Mouse (Mus musculus) CH12.LX (cell line): ENCODE data around the gene Rbm14. TPM values are rescaled to one million over a fixed set of nuclear protein-coding genes. Genes with fewer than 3 reads are reported as not detected.

Experiments used
- DNase-seq: peaks from one replicate; pipeline ENCODE4 v3.0.0-alpha.2; 2013; ENCODE audit errors: extremely low read depth
- H3K27ac ChIP-seq: 2 replicates; pipeline ENCODE4 v1.5.1; 2012; ENCODE audit warnings: low read depth, mild to moderate bottlenecking, control low read depth, moderate library complexity; ENCODE audit not compliant: insufficient read depth
- H3K27me3 ChIP-seq: replicated peaks from 2 replicates; pipeline ENCODE3; 2012; ENCODE audit warnings: inconsistent platforms
- H3K36me3 ChIP-seq, 2 experiments: replicated peaks in 1 of 2; 2 replicates each; pipeline versions ENCODE3 to v1.6.1; 2012; ENCODE audit warnings: inconsistent platforms in 1 of 2, low read length in 1 of 2, mild to moderate bottlenecking in 1 of 2, mixed read lengths in 1 of 2, moderate library complexity in 1 of 2; ENCODE audit not compliant: control insufficient read depth in 1 of 2, insufficient read depth in 1 of 2
- H3K4me1 ChIP-seq, 2 experiments: 2 replicates each; pipeline ENCODE4 v1.6.1; 2012; ENCODE audit warnings: inconsistent platforms in 1 of 2, moderate library complexity in 1 of 2; ENCODE audit not compliant: insufficient read depth in 2 of 2, control insufficient read depth in 1 of 2
- H3K4me2 ChIP-seq: 2 replicates; pipeline ENCODE4 v1.6.1; 2012; ENCODE audit warnings: low read depth, mild to moderate bottlenecking, control low read depth; ENCODE audit not compliant: poor library complexity, insufficient read depth, severe bottlenecking
- H3K4me3 ChIP-seq, 3 experiments: fragments of 150-350 bp in 1 of 3; sonication (generic) in 1 of 3; replicated peaks in 1 of 3; 2 replicates each; pipeline versions ENCODE3 to v1.5.1; 2011 to 2012; ENCODE audit warnings: low read depth in 2 of 3, low read length in 2 of 3, mild to moderate bottlenecking in 2 of 3, moderate library complexity in 2 of 3, control low read depth in 1 of 3, improper control_type of control experiment in 1 of 3, inconsistent platforms in 1 of 3, mixed read lengths in 1 of 3; ENCODE audit not compliant: poor library complexity in 1 of 3
- H3K79me2 ChIP-seq: replicated peaks from 2 replicates; pipeline ENCODE4 v1.6.1; 2012; ENCODE audit warnings: mild to moderate bottlenecking, moderate library complexity; ENCODE audit not compliant: control insufficient read depth, poor library complexity, insufficient read depth, severe bottlenecking; ENCODE audit errors: extremely low read depth
- H3K9ac ChIP-seq: 2 replicates; pipeline ENCODE4 v1.6.1; 2012; ENCODE audit warnings: low read depth, mild to moderate bottlenecking, control low read depth, moderate library complexity; ENCODE audit not compliant: insufficient read depth
- H3K9me3 ChIP-seq: replicated peaks from 2 replicates; pipeline ENCODE3; 2012; ENCODE audit warnings: low read length, inconsistent platforms, mixed read lengths
- CHD1 ChIP-seq: IDR thresholded peaks from 2 replicates; pipeline ENCODE4 v1.6.1; 2012; ENCODE audit warnings: low read depth, low read length, improper control_type of control experiment, inconsistent platforms
- ELF1 ChIP-seq: IDR thresholded peaks from 2 replicates; pipeline ENCODE4 v1.6.1; 2014; ENCODE audit warnings: low read depth, mild to moderate bottlenecking, inconsistent platforms, low read length, improper control_type of control experiment
- HCFC1 ChIP-seq: IDR thresholded peaks from 2 replicates; pipeline ENCODE4 v1.6.1; 2012; ENCODE audit warnings: low read depth, mild to moderate bottlenecking, inconsistent platforms, low read length, improper control_type of control experiment
- MAZ ChIP-seq: IDR thresholded peaks from 2 replicates; pipeline ENCODE4 v1.6.1; 2012; ENCODE audit warnings: low read depth, mild to moderate bottlenecking, inconsistent platforms, low read length, improper control_type of control experiment, moderate library complexity
- MEF2A ChIP-seq: IDR thresholded peaks from 2 replicates; pipeline ENCODE4 v1.6.1; 2014; ENCODE audit warnings: low read depth, mild to moderate bottlenecking, inconsistent platforms, low read length, improper control_type of control experiment, borderline replicate concordance
- MXI1 ChIP-seq: IDR thresholded peaks from 2 replicates; pipeline ENCODE4 v1.6.1; 2011; ENCODE audit warnings: mild to moderate bottlenecking, low read depth, low read length, improper control_type of control experiment
- NELFE ChIP-seq: IDR thresholded peaks from 2 replicates; pipeline ENCODE4 v1.6.1; 2011; ENCODE audit warnings: low read depth, low read length, improper control_type of control experiment
- PAX5 ChIP-seq: IDR thresholded peaks from 2 replicates; pipeline ENCODE4 v1.6.1; 2012; ENCODE audit warnings: low read length, inconsistent platforms, mixed read lengths
- POLR2A ChIP-seq: IDR thresholded peaks from 2 replicates; pipeline ENCODE4 v1.6.1; 2011; ENCODE audit warnings: low read depth, mild to moderate bottlenecking, improper control_type of control experiment, low read length
- POLR2AphosphoS2 ChIP-seq: IDR thresholded peaks from 2 replicates; pipeline ENCODE4 v1.6.1; 2011; ENCODE audit warnings: low read depth, low read length, improper control_type of control experiment
- SIN3A ChIP-seq: IDR thresholded peaks from 2 replicates; pipeline ENCODE4 v1.6.1; 2012; ENCODE audit warnings: low read length, improper control_type of control experiment, inconsistent platforms
- TCF12 ChIP-seq: IDR thresholded peaks from 2 replicates; pipeline ENCODE4 v1.6.1; 2014; ENCODE audit warnings: low read depth, mild to moderate bottlenecking, inconsistent platforms, low read length, improper control_type of control experiment
- USF1 ChIP-seq: IDR thresholded peaks from 2 replicates; pipeline ENCODE4 v1.6.1; 2014; ENCODE audit warnings: low read depth, mild to moderate bottlenecking, inconsistent platforms, low read length, improper control_type of control experiment
- USF2 ChIP-seq: conservative IDR thresholded peaks from 2 replicates; pipeline ENCODE4 v1.6.1; 2011; ENCODE audit warnings: low read depth, low read length, improper control_type of control experiment
- dilution Hi-C: fragments of 300-500 bp; cut with MboI; formaldehyde crosslinking; loops from 2 replicates; pipeline ENCODE4 v1.14.3; 2020; ENCODE audit warnings: low sequenced_read_pairs; ENCODE audit not compliant: extremely low pct_unique_long_range_greater_than_20kb, extremely low pct_ligation_motif_present
- in situ Hi-C: fragments of 300-500 bp; cut with MboI; formaldehyde crosslinking; loops from 3 replicates; pipeline ENCODE4 v1.14.3; 2019; ENCODE audit warnings: low sequenced_read_pairs, low pct_ligation_motif_present, low pct_unique_long_range_greater_than_20kb, mixed read lengths
- polyA plus RNA-seq: library from polyadenylated mRNA; unstranded; fragments of >175 nt; gene quantifications from 2 replicates; pipeline ENCODE4 v1.2.1, GENCODE M21; 2012; ENCODE audit warnings: low read depth; ENCODE audit not compliant: insufficient read length
- total RNA-seq, 2 experiments: library from RNA; depleted of rRNA; stranded (reverse); fragments of 300-350 nt in 1 of 2; fragments of >200 nt in 1 of 2; gene quantifications; 2 replicates each; pipeline ENCODE4 v1.2.3; 2012 to 2014

Gene Rbm14
- total and polyA plus RNA-seq, 3 experiments: 19.1 to 59.1 (median 47.1) TPM

DNA sequence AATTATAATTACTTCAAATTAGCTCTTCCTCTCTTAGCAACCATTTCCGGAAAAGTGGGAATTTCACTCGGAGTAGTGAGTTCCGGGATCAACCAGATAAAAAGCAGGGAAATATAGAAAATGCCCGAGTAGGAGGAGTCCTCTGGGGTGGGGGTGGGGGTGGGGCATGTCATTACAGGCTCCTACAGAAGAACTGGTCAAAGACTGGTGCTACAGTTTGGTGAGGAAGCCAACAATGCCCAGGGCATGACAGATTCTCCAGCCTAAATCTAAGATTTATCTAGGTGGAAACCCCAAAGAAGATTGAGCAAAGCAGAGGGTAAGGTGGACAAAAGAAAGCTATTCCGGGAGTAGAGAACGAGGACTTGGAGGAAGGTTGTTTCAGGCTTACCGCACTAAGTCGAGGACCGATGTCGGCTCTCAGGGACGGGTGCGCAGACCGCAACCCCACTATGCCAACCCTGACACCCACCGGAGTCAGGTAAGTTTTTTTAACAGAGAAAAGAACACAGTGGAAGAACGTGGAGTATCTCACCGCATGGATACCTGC, 18.1 kb downstream of the Rbm14 start:
- TF ChIP-seq MXI1 (peak; percentile 11; the same call in 1 of the 2 replicates), USF2 (no peak), SIN3A (peak; percentile 78), MEF2A (0 out of 2 replicates have a peak, but pooled peaks have one; percentile 34)
- Histone ChIP-seq H3K9ac (peak overlapping the region; percentile 60), H3K4me2 (peak overlapping the region; percentile 74), H3K9me3 (no peaks in the 10 kb centered on the region), H3K27ac (peak overlapping the region; percentile 33; the same call in 1 of the 2 replicates), H3K79me2 (peaks cover 87% of the 10 kb centered on the region), H3K4me3 (peak overlapping the region; percentile 73 to 87 (median 74)), H3K36me3 (peaks cover 22 to 53% of the 10 kb centered on the region in 2 experiments), H3K27me3 (no peaks in the 10 kb centered on the region), H3K4me1 (peaks cover 9 to 51% of the 10 kb centered on the region in 2 experiments; a peak in 3 of 4 replicates)
- dilution Hi-C loops (no loop called here), in situ Hi-C loops (no loop called here)
- DNase-seq: peak; percentile 49

DNA sequence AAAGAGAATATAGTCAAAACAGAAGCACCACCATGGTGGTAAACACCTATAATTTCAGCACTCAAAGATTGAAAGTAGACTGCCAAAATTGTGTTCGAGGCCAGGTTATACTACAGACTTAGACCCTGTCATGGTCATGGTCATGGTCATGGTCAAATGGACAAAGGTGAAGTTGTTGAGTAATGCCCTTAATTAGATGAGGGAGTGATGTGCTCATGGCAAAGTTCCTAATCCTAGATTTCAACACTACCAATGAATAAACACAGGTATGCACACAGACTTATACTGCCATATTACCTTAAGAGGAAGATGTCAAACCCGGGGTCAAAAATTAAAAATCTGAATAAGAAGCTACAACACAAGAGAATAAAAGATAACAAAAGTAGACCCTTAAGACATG, 25.1 kb downstream of the Rbm14 start:
- Histone ChIP-seq H3K9me3 (no peaks in the 10 kb centered on the region), H3K4me3 (no peak overlapping the region), H3K4me2 (no peak overlapping the region)
- dilution Hi-C loops: no loop called here
- TF ChIP-seq PAX5 (no peak), HCFC1 (no peak), ELF1 (no peak)
- TF ChIP-seq, all 38 proteins: peak for 0
- Histone ChIP-seq H3K9ac (no peak overlapping the region), H3K36me3 (peaks cover 71 to 97% of the 10 kb centered on the region in 2 experiments), H3K79me2 (peaks cover 95% of the 10 kb centered on the region), H3K27me3 (no peaks in the 10 kb centered on the region), H3K4me1 (peaks cover 11 to 51% of the 10 kb centered on the region in 2 experiments), H3K27ac (no peak overlapping the region)
- no peak for DNase-seq
- in situ Hi-C loops: no loop called here

DNA sequence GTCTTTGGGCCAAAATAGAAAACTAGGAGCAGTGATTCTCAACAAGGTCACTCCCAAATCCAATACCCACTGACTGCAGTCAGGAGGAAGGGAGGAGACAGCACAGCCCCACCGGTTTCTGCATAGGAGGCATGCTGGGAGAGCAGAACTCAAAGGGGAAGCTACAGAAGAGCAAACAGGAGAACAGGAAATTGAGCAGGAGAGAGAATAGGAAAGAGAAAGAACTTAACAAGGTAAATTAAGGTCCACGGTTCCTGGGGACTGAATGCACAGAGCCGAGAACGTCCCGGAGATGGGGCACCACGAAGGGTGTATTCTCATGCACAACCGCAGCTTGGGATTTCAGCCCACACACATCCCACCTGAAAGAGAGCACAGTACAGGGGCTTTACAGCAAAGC, 26.2 kb downstream of the Rbm14 start:
- H3K4me3 ChIP-seq: no peak overlapping the region
- H3K27ac ChIP-seq: no peak overlapping the region
- peaks cover 10 to 40% of the 10 kb centered on the region in 2 experiments for H3K4me1 ChIP-seq
- TF ChIP-seq POLR2A (no peak), POLR2AphosphoS2 (no peak), USF1 (no peak), MXI1 (no peak), CHD1 (no peak), MAZ (no peak), NELFE (no peak), TCF12 (no peak), PAX5 (no peak)
- peaks cover 92% of the 10 kb centered on the region for H3K79me2 ChIP-seq
- no peak overlapping the region for H3K9ac ChIP-seq
- peaks cover 70 to 96% of the 10 kb centered on the region in 2 experiments for H3K36me3 ChIP-seq
- no peaks in the 10 kb centered on the region for H3K27me3 ChIP-seq
- no peak for DNase-seq
- no peak overlapping the region for H3K4me2 ChIP-seq
- in situ Hi-C loops: no loop called here
- H3K9me3 ChIP-seq: no peaks in the 10 kb centered on the region
- dilution Hi-C loops: no loop called here
